Mouse (Mus musculus): Measurements from ENCODE around the gene Kcnj8. TPM values are rescaled to one million over a fixed set of nuclear protein-coding genes. Genes with fewer than 3 reads are reported as not detected.
A peak's percentile ranks its signal among the peaks of the same experiment; 100 is the strongest.

Kcnj8 gene
- polyA plus RNA-seq, 1 experiment from 2014 or later = 14.8 TPM

GRCm38 (mm10) chr6:142570046-142570770 lies 1.2 kb downstream of the Kcnj8 start:
- H3K9ac ChIP-seq = peak overlapping the region; percentile 12; the same call in 1 of the 2 replicates

GRCm38 (mm10) chr6:142568713-142569357 lies 2.6 kb downstream of the Kcnj8 start:
- 32% methylated on average over 7 of the region's 7 CpGs for WGBS
- Histone ChIP-seq H3K4me1 (peaks cover 24% of the 10 kb centered on the region), H3K4me2 (no peak overlapping the region), H3K9me3 (no peaks in the 10 kb centered on the region), H3K27ac (no peak overlapping the region), H3K9ac (no peak overlapping the region), H3K27me3 (replicated peaks) (peaks cover 60% of the 10 kb centered on the region), H3K36me3 (replicated peaks) (no peaks in the 10 kb centered on the region), H3K4me3 (no peak overlapping the region)
- no peak for ATAC-seq (replicated peaks)

More at GRCm38 (mm10) chr6:142570046-142570770, 1.2 kb downstream of the Kcnj8 start:
- Histone ChIP-seq H3K4me1 (peaks cover 24% of the 10 kb centered on the region), H3K4me2 (peak overlapping the region; percentile 99), H3K36me3 (replicated peaks) (no peaks in the 10 kb centered on the region), H3K27ac (no peak overlapping the region), H3K4me3 (peak overlapping the region; percentile 47), H3K27me3 (replicated peaks) (peaks cover 60% of the 10 kb centered on the region), H3K9me3 (no peaks in the 10 kb centered on the region)
- no peak; the same call in 1 of the 2 replicates for ATAC-seq (replicated peaks)
- WGBS = 6% methylated on average over 30 of the region's 30 CpGs

GRCm38 (mm10) chr6:142567452-142567851 lies 4.0 kb downstream of the Kcnj8 start:
- no peak for ATAC-seq (replicated peaks)
- no peak overlapping the region for H3K9ac ChIP-seq
- no peak overlapping the region for H3K4me3 ChIP-seq
- H3K27ac ChIP-seq = no peak overlapping the region
- no peaks in the 10 kb centered on the region for H3K36me3 ChIP-seq (replicated peaks)
- 38% methylated on average over 5 of the region's 5 CpGs for WGBS
- H3K4me2 ChIP-seq = no peak overlapping the region
- H3K4me1 ChIP-seq = peaks cover 24% of the 10 kb centered on the region
- peaks cover 48% of the 10 kb centered on the region for H3K27me3 ChIP-seq (replicated peaks)
- no peaks in the 10 kb centered on the region for H3K9me3 ChIP-seq

- H3K4me3 ChIP-seq = no peak overlapping the region
Observed at GRCm38 (mm10) chr6:142564746-142565145, 6.7 kb downstream of the Kcnj8 start.

GRCm38 (mm10) chr6:142561151-142561550 lies 10.3 kb downstream of the Kcnj8 start:
- Histone ChIP-seq H3K9me3 (no peaks in the 10 kb centered on the region), H3K4me1 (no peaks in the 10 kb centered on the region), H3K4me2 (no peak overlapping the region), H3K9ac (no peak overlapping the region), H3K36me3 (replicated peaks) (no peaks in the 10 kb centered on the region), H3K27ac (no peak overlapping the region), H3K27me3 (replicated peaks) (peaks cover 3% of the 10 kb centered on the region; the same call in 1 of the 2 replicates), H3K4me3 (no peak overlapping the region)
- ATAC-seq (replicated peaks) = no peak
- 72% methylated on average over 1 of the region's 1 CpGs for WGBS

More at GRCm38 (mm10) chr6:142564746-142565145, 6.7 kb downstream of the Kcnj8 start:
- 97% methylated on average over 3 of the region's 3 CpGs for WGBS
- H3K36me3 ChIP-seq (replicated peaks) = no peaks in the 10 kb centered on the region
- H3K9me3 ChIP-seq = no peaks in the 10 kb centered on the region
- H3K27me3 ChIP-seq (replicated peaks) = peaks cover 22% of the 10 kb centered on the region
- H3K27ac ChIP-seq = no peak overlapping the region
- H3K9ac ChIP-seq = no peak overlapping the region
- peaks cover under 1% of the 10 kb centered on the region; the same call in 1 of the 2 replicates for H3K4me1 ChIP-seq
- no peak for ATAC-seq (replicated peaks)
- no peak overlapping the region for H3K4me2 ChIP-seq

GRCm38 (mm10) chr6:142558772-142559679 lies 12.4 kb downstream of the Kcnj8 start:
- no peak overlapping the region for H3K4me3 ChIP-seq
- H3K9ac ChIP-seq = no peak overlapping the region
- 86% methylated on average over 10 of the region's 10 CpGs for WGBS
- H3K27ac ChIP-seq = no peak overlapping the region
- H3K9me3 ChIP-seq = no peaks in the 10 kb centered on the region
- H3K36me3 ChIP-seq (replicated peaks) = no peaks in the 10 kb centered on the region
- ATAC-seq (replicated peaks) = no peak
- no peak overlapping the region for H3K4me2 ChIP-seq
- no peaks in the 10 kb centered on the region for H3K27me3 ChIP-seq (replicated peaks)
- no peaks in the 10 kb centered on the region for H3K4me1 ChIP-seq

- no peaks in the 10 kb centered on the region for H3K9me3 ChIP-seq
- no peaks in the 10 kb centered on the region for H3K27me3 ChIP-seq (replicated peaks)
- no peak for ATAC-seq (replicated peaks)
- H3K4me2 ChIP-seq = no peak overlapping the region
- no peaks in the 10 kb centered on the region for H3K36me3 ChIP-seq (replicated peaks)
- no peak overlapping the region for H3K4me3 ChIP-seq
- no peak overlapping the region for H3K27ac ChIP-seq
- H3K9ac ChIP-seq = no peak overlapping the region
- H3K4me1 ChIP-seq = no peaks in the 10 kb centered on the region
- 82% methylated on average over 10 of the region's 10 CpGs for WGBS
Observed at GRCm38 (mm10) chr6:142558076-142558475, 13.3 kb downstream of the Kcnj8 start.

GRCm38 (mm10) chr6:142555988-142556387 lies 15.4 kb downstream of the Kcnj8 start:
- Histone ChIP-seq H3K4me1 (no peaks in the 10 kb centered on the region), H3K4me2 (no peak overlapping the region), H3K27ac (no peak overlapping the region), H3K4me3 (no peak overlapping the region), H3K27me3 (replicated peaks) (no peaks in the 10 kb centered on the region), H3K36me3 (replicated peaks) (no peaks in the 10 kb centered on the region), H3K9me3 (no peaks in the 10 kb centered on the region), H3K9ac (no peak overlapping the region)
- ATAC-seq (replicated peaks) = no peak
- WGBS = 67% methylated on average over 1 of the region's 1 CpGs

- Histone ChIP-seq H3K27ac (no peak overlapping the region), H3K36me3 (replicated peaks) (no peaks in the 10 kb centered on the region), H3K4me2 (no peak overlapping the region), H3K4me1 (no peaks in the 10 kb centered on the region), H3K9me3 (no peaks in the 10 kb centered on the region), H3K27me3 (replicated peaks) (no peaks in the 10 kb centered on the region), H3K4me3 (no peak overlapping the region), H3K9ac (no peak overlapping the region)
- ATAC-seq (replicated peaks) = no peak
- 80% methylated on average over 4 of the region's 4 CpGs for WGBS
Observed at GRCm38 (mm10) chr6:142551482-142551881, 19.9 kb downstream of the Kcnj8 start.

GRCm38 (mm10) chr6:142550871-142551270 lies 20.5 kb downstream of the Kcnj8 start:
- no peak overlapping the region for H3K27ac ChIP-seq
- H3K27me3 ChIP-seq (replicated peaks) = no peaks in the 10 kb centered on the region
- H3K4me1 ChIP-seq = no peaks in the 10 kb centered on the region
- no peak overlapping the region for H3K4me3 ChIP-seq
- no peak overlapping the region for H3K4me2 ChIP-seq
- ATAC-seq (replicated peaks) = no peak
- WGBS = 76% methylated on average over 4 of the region's 4 CpGs
- H3K9ac ChIP-seq = no peak overlapping the region
- H3K36me3 ChIP-seq (replicated peaks) = no peaks in the 10 kb centered on the region
- H3K9me3 ChIP-seq = no peaks in the 10 kb centered on the region

- no peak overlapping the region for H3K27ac ChIP-seq
- no peaks in the 10 kb centered on the region for H3K4me1 ChIP-seq
- no peak overlapping the region for H3K9ac ChIP-seq
- no peak overlapping the region for H3K4me3 ChIP-seq
- no peaks in the 10 kb centered on the region for H3K36me3 ChIP-seq (replicated peaks)
- ATAC-seq (replicated peaks) = no peak
- no peaks in the 10 kb centered on the region for H3K9me3 ChIP-seq
- WGBS = 89% methylated on average over 2 of the region's 2 CpGs
- H3K4me2 ChIP-seq = no peak overlapping the region
- H3K27me3 ChIP-seq (replicated peaks) = no peaks in the 10 kb centered on the region
Observed at GRCm38 (mm10) chr6:142548377-142548776, 23.0 kb downstream of the Kcnj8 start.

- no peak overlapping the region for H3K4me3 ChIP-seq
- 53% methylated on average over 14 of the region's 14 CpGs for WGBS
- no peaks in the 10 kb centered on the region for H3K9me3 ChIP-seq
Observed at GRCm38 (mm10) chr6:142545132-142545531, 26.3 kb downstream of the Kcnj8 start.

More at GRCm38 (mm10) chr6:142545132-142545531, 26.3 kb downstream of the Kcnj8 start:
- Histone ChIP-seq H3K9ac (no peak overlapping the region), H3K27ac (no peak overlapping the region), H3K27me3 (replicated peaks) (no peaks in the 10 kb centered on the region; the same call in 1 of the 2 replicates), H3K4me1 (no peaks in the 10 kb centered on the region), H3K4me2 (peak overlapping the region; percentile 8; the same call in 1 of the 2 replicates), H3K36me3 (replicated peaks) (no peaks in the 10 kb centered on the region)
- no peak for ATAC-seq (replicated peaks)

All from midbrain, embryonic 15.5 days (tissue).